Mouse (Mus musculus): ENCODE measurements around the gene Pdxk. TPM values are rescaled to one million over a fixed set of nuclear protein-coding genes. Genes with fewer than 3 reads are reported as not detected.

Pdxk gene
- polyA plus RNA-seq, 1 experiment from 2014 or later = 49.8 TPM

- Histone ChIP-seq H3K36me3 (peaks cover 30% of the 10 kb centered on the region), H3K4me1 (replicated peaks) (peaks cover 19% of the 10 kb centered on the region), H3K9me3 (no peaks in the 10 kb centered on the region), H3K4me3 (peak overlapping the region; percentile 62), H3K27me3 (no peaks in the 10 kb centered on the region), H3K4me2 (peak overlapping the region; percentile 75), H3K9ac (peak overlapping the region; percentile 65), H3K27ac (replicated peaks) (peak overlapping the region; percentile 83)
- ATAC-seq (ENCODE audit: low FRiP score, low read depth) = peak; percentile 10
- WGBS = 12% methylated on average over 8 of the region's 8 CpGs
These were observed 52.9 kb downstream of the Pdxk start for GRCm38 (mm10) chr10:78411851-78412250.

GRCm38 (mm10) chr10:78409035-78409788 lies 55.6 kb downstream of the Pdxk start:
- H3K36me3 ChIP-seq = peaks cover 51% of the 10 kb centered on the region
- H3K9me3 ChIP-seq = no peaks in the 10 kb centered on the region
- no peak for ATAC-seq (ENCODE audit: low FRiP score, low read depth)
- H3K4me2 ChIP-seq = no peak overlapping the region
- H3K27ac ChIP-seq (replicated peaks) = no peak overlapping the region
- no peaks in the 10 kb centered on the region for H3K27me3 ChIP-seq
- no peak overlapping the region for H3K4me3 ChIP-seq
- peaks cover 19% of the 10 kb centered on the region for H3K4me1 ChIP-seq (replicated peaks)
- WGBS = 80% methylated on average over 9 of the region's 9 CpGs
- H3K9ac ChIP-seq = no peak overlapping the region

- 92% methylated on average over 4 of the region's 4 CpGs for WGBS
- no peaks in the 10 kb centered on the region for H3K27me3 ChIP-seq
- no peak overlapping the region for H3K4me2 ChIP-seq
- no peak overlapping the region for H3K27ac ChIP-seq (replicated peaks)
- no peak overlapping the region for H3K9ac ChIP-seq
- H3K36me3 ChIP-seq = peaks cover 71% of the 10 kb centered on the region
- H3K4me3 ChIP-seq = no peak overlapping the region
- H3K4me1 ChIP-seq (replicated peaks) = peaks cover 14% of the 10 kb centered on the region
- H3K9me3 ChIP-seq = no peaks in the 10 kb centered on the region
- no peak for ATAC-seq (ENCODE audit: low FRiP score, low read depth)
These were observed 57.6 kb downstream of the Pdxk start for GRCm38 (mm10) chr10:78407132-78407531.

GRCm38 (mm10) chr10:78406152-78406551 lies 58.6 kb downstream of the Pdxk start:
- Histone ChIP-seq H3K36me3 (peaks cover 81% of the 10 kb centered on the region), H3K4me2 (no peak overlapping the region), H3K9me3 (no peaks in the 10 kb centered on the region), H3K27ac (replicated peaks) (no peak overlapping the region), H3K4me3 (no peak overlapping the region), H3K9ac (no peak overlapping the region), H3K4me1 (replicated peaks) (peaks cover 5% of the 10 kb centered on the region), H3K27me3 (no peaks in the 10 kb centered on the region)
- 97% methylated on average over 6 of the region's 6 CpGs for WGBS
- no peak for ATAC-seq (ENCODE audit: low FRiP score, low read depth)

GRCm38 (mm10) chr10:78402301-78402922 lies 62.4 kb downstream of the Pdxk start:
- peaks cover 65% of the 10 kb centered on the region for H3K36me3 ChIP-seq
- H3K4me1 ChIP-seq (replicated peaks) = 0 out of 2 replicates have a peak, but pooled peaks cover 9% of the 10 kb centered on the region
- no peak overlapping the region for H3K9ac ChIP-seq
- no peaks in the 10 kb centered on the region for H3K9me3 ChIP-seq
- H3K27me3 ChIP-seq = no peaks in the 10 kb centered on the region
- 92% methylated on average over 14 of the region's 14 CpGs for WGBS
- no peak overlapping the region for H3K4me3 ChIP-seq
- ATAC-seq (ENCODE audit: low FRiP score, low read depth) = no peak
- H3K4me2 ChIP-seq = no peak overlapping the region
- H3K27ac ChIP-seq (replicated peaks) = no peak overlapping the region

- Histone ChIP-seq H3K36me3 (peaks cover 55% of the 10 kb centered on the region), H3K4me3 (no peak overlapping the region), H3K4me1 (replicated peaks) (peaks cover 15% of the 10 kb centered on the region; the same call in 1 of the 2 replicates), H3K9me3 (no peaks in the 10 kb centered on the region), H3K27me3 (no peaks in the 10 kb centered on the region), H3K9ac (no peak overlapping the region), H3K27ac (replicated peaks) (no peak overlapping the region), H3K4me2 (no peak overlapping the region)
- no peak for ATAC-seq (ENCODE audit: low FRiP score, low read depth)
- WGBS = 81% methylated on average over 2 of the region's 2 CpGs
These were observed 63.6 kb downstream of the Pdxk start for GRCm38 (mm10) chr10:78401127-78401526.

- Histone ChIP-seq H3K36me3 (peaks cover 41% of the 10 kb centered on the region), H3K4me2 (no peak overlapping the region), H3K4me1 (replicated peaks) (peaks cover 25% of the 10 kb centered on the region), H3K9ac (no peak overlapping the region), H3K27me3 (no peaks in the 10 kb centered on the region), H3K4me3 (no peak overlapping the region), H3K9me3 (no peaks in the 10 kb centered on the region), H3K27ac (replicated peaks) (0 out of 2 replicates have a peak overlapping the region, but pooled peaks have one; percentile 22)
- 36% methylated on average over 17 of the region's 17 CpGs for WGBS
- ATAC-seq (ENCODE audit: low FRiP score, low read depth) = no peak; the same call in 1 of the 2 replicates
These were observed 65.6 kb downstream of the Pdxk start for GRCm38 (mm10) chr10:78399090-78399657.

- Histone ChIP-seq H3K4me1 (replicated peaks) (peaks cover 25% of the 10 kb centered on the region), H3K4me3 (peak overlapping the region; percentile 13), H3K9me3 (no peaks in the 10 kb centered on the region), H3K9ac (no peak overlapping the region), H3K36me3 (peaks cover 16% of the 10 kb centered on the region), H3K27me3 (peaks cover 11% of the 10 kb centered on the region), H3K4me2 (peak overlapping the region; percentile 43), H3K27ac (replicated peaks) (0 out of 2 replicates have a peak overlapping the region, but pooled peaks have one; percentile 71)
- peak; percentile 52 for ATAC-seq (ENCODE audit: low FRiP score, low read depth)
- WGBS = 48% methylated on average over 4 of the region's 4 CpGs
These were observed 68.2 kb downstream of the Pdxk start for GRCm38 (mm10) chr10:78396625-78396885.

GRCm38 (mm10) chr10:78395819-78396624 lies 68.8 kb downstream of the Pdxk start:
- 6% methylated on average over 17 of the region's 17 CpGs for WGBS

GRCm38 (mm10) chr10:78395377-78395776 lies 69.4 kb downstream of the Pdxk start:
- Histone ChIP-seq H3K27me3 (peaks cover 22% of the 10 kb centered on the region), H3K9ac (no peak overlapping the region), H3K27ac (replicated peaks) (peak overlapping the region; percentile 71), H3K4me1 (replicated peaks) (peaks cover 25% of the 10 kb centered on the region), H3K36me3 (peaks cover 4% of the 10 kb centered on the region; the same call in 1 of the 2 replicates), H3K4me3 (no peak overlapping the region), H3K9me3 (no peaks in the 10 kb centered on the region), H3K4me2 (no peak overlapping the region)
- 93% methylated on average over 3 of the region's 3 CpGs for WGBS
- ATAC-seq (ENCODE audit: low FRiP score, low read depth) = peak; percentile 10; the same call in 1 of the 2 replicates

More at GRCm38 (mm10) chr10:78395819-78396624, 68.8 kb downstream of the Pdxk start:
- peak; percentile 81 for ATAC-seq (ENCODE audit: low FRiP score, low read depth)
- H3K4me1 ChIP-seq (replicated peaks) = peaks cover 25% of the 10 kb centered on the region
- H3K4me2 ChIP-seq = peak overlapping the region; percentile 43
- H3K27ac ChIP-seq (replicated peaks) = peak overlapping the region; percentile 71
- peaks cover 10% of the 10 kb centered on the region for H3K36me3 ChIP-seq
- no peak overlapping the region for H3K9ac ChIP-seq
- H3K4me3 ChIP-seq = peak overlapping the region; percentile 13
- peaks cover 16% of the 10 kb centered on the region for H3K27me3 ChIP-seq
- H3K9me3 ChIP-seq = no peaks in the 10 kb centered on the region

- WGBS = 2% methylated on average over 18 of the region's 18 CpGs
- no peak overlapping the region for H3K27ac ChIP-seq (replicated peaks)
- no peak overlapping the region for H3K4me2 ChIP-seq
- H3K4me3 ChIP-seq = no peak overlapping the region
- no peak overlapping the region for H3K9ac ChIP-seq
- ATAC-seq (ENCODE audit: low FRiP score, low read depth) = no peak
- peaks cover 16% of the 10 kb centered on the region for H3K4me1 ChIP-seq (replicated peaks)
- peaks cover 28% of the 10 kb centered on the region for H3K27me3 ChIP-seq
- H3K9me3 ChIP-seq = no peaks in the 10 kb centered on the region
- no peaks in the 10 kb centered on the region for H3K36me3 ChIP-seq
These were observed 72.7 kb downstream of the Pdxk start for GRCm38 (mm10) chr10:78392072-78392471.
